Mouse (Mus musculus) frontal cortex, adult 2 months (tissue): Measurements from ENCODE around the gene Armc8. TPM values are rescaled to one million over a fixed set of nuclear protein-coding genes. Genes with fewer than 3 reads are reported as not detected.
A peak's percentile ranks its signal among the peaks of the same experiment; 100 is the strongest.

Source experiments
- DNase-seq, 2 experiments: peaks; one replicate each; pipeline ENCODE4 v3.0.0; 2022; ENCODE audit warnings: low spot score in 1 of 2; ENCODE audit errors: extremely low spot score in 1 of 2
- polyA plus RNA-seq: library from polyadenylated mRNA; depleted of rRNA; stranded (reverse); fragments of >200 nt; gene quantifications from 2 replicates; pipeline ENCODE4 v1.2.3, GENCODE M21; 2012

Armc8 gene
- polyA plus RNA-seq, 1 experiment = 57.1 TPM

DNA sequence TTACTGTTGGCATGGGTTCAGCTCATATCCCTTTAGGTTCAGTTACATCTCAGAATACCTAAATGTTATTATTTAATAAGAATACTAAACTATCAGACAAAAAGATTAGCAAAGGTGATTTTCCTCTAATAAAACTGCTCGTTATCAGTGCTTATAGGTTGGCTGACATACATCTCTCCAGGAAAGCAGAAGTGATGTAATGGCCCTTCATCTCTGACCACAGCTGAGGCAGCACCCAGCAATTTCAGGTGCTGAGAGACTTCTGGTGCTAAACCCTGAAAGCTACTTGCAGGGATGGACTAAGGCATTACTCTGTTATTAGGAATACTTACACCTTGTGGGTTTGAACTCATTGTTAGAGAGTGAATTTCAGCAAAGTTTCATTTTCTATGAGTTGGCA lies 36.8 kb downstream of the Armc8 start:
- DNase-seq = no peak

DNA sequence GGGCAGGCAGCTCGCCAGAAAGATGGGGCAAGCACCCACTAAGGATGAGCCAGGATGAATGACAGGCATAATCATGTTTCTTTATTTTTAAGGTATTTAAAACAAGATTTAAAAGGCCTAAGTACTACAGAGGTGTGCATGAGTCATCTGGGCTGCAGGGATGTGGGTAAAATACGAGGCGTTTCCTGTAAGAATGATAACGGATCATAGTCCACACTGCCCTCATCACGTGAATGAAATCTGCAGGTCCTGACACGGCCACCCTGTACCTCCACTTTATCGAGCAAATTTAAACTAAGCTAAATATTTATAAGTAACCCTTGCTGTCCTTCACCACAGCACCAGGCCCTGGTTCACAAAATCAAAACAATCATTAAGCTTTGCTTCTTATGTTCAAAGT lies 62.8 kb downstream of the Armc8 start:
- no peak for DNase-seq

DNA sequence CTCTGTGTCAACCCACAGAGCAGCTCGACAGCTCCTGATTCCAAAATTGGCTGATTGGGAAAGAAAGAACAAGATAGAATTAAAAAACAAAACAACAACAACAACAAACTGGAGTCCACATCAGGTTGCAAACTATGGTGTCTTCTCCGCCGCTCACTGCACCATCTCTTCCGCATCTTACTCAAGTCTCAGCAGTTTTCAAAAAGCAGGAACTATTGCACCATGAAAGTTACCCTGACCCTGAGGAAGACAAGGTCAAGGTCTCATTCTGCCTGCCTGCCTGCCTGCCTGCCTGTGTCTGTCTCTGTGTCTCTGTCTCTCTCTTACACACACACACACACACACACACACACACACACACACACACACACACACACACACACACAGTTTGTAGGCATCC lies 69.4 kb downstream of the Armc8 start:
- no peak for DNase-seq

DNA sequence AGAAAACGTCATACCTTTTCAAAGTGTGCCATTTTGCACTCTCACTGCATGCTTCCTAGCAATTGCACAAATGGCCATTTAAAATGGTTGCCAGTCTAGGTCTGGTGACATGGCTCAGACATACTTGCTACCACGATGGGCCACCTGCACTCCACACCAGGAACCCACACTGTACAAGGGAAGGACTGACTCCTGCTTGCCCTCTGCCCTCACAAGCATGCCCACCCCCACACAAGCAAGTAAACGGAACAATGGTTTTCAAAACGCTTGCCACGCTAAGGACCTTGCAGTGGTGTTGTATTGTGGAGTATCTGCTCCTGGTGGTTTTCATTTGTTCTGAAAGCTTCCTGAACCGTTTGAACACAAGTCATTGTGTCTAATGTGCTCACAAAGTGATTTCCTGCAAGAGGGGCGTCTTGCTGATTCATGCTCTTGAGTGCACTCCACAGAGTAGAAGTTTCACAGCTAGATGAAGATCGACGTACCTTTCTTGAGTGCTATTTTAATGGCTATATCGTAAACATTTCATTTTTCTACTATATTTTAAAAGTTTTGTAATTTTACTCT lies 76.0 kb downstream of the Armc8 start:
- DNase-seq = no peak

DNA sequence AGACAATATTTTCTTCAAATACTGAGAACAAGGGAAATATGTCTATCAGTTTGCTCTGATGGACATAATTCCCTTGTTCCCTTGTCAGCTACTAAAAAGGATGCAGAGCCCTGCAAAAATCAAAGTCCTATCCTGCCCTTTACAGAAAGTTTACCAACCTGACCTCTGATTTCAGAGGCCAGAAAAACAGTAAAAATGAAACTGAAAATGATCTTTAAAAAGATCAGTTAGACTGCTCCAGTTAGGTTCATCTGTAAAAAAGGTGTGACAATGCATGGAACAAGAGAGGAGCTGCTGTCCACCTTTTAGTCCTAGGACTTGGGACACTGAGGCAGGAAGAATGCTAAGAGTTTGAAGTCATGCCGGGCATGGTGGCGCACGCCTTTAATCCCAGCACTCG lies 77.6 kb downstream of the Armc8 start:
- DNase-seq = no peak

DNA sequence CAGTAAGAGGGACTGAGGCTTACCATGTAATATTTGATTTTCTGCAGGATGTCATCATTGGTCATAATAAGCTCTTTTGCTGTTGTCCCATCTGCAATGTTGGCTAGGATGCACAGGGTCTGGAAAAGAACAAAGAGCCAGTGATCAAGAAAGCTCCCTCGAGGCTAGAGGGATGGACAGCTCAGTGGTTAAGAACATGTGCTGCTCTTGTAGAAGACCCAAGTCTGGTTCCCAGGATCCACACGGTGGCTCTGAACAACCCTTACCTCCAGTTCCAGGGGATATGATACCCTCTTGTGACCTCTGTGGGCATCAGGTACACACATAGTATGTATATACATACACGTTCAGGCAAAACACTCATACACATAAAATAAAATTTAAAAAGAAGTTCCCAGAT lies 80.9 kb downstream of the Armc8 start:
- DNase-seq = no peak

DNA sequence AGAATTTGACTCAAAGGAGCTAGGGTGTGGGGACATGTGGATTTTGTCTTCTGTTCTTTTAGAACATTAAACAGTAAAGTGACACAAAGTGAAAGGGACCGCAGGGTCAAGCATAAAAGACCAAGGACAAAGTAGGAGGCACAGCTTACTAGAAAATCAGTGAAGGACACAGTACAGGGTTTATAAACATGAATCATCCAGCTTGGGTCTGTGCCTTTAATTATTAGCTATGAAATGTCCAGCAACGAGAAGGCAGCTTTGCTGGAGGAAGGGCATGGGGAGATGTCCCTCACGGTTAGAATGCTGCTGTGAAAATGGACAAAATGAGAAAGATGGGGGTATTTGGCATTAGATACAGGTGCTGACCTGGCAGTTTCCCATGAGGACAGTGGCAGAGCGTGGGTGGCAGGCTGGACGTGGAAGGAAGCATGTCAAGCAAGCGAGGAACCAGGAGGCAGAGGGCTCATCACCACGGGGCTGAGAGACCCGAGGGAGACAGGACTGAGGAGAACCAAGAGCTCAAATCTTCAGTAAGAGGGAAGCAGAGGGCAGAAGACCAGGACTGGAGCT lies 81.5 kb downstream of the Armc8 start:
- no peak for DNase-seq

DNA sequence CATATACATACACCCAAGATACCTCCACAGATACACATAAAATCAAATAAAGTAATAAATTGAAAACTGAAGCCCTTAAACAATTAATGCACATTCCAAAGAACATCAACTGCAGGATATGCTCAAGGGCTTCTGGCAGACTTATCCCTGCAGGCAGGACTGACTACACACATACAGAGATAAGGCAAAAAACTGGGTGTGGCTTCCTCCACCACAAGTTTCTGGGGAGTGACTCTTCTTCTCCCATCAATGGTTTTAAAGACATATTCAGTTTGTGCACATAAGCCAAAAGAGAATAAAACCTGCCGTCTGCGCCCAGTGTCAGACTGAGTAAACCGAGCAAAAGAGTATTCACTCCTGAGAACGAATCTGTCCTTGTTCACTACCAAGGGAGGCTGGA lies 83.6 kb downstream of the Armc8 start:
- DNase-seq = no peak

DNA sequence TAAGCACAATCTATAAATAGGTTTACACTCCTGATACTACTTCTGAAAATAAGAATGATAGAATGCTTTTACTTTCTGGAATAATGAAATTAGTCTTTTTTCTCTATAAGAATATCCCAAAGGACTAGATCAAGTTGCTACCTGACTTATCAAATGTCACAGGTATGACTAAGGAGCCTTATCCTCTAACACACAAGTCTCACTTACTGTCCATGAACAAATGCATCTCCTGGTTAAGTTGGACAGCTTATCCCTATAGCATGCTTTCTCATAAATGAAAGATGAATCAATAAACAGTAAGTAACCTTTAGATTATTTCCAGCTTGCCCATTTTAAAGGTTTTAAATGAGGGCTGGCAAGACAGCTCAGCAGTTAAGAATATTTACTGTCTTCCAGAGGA lies 84.1 kb downstream of the Armc8 start:
- DNase-seq = no peak

DNA sequence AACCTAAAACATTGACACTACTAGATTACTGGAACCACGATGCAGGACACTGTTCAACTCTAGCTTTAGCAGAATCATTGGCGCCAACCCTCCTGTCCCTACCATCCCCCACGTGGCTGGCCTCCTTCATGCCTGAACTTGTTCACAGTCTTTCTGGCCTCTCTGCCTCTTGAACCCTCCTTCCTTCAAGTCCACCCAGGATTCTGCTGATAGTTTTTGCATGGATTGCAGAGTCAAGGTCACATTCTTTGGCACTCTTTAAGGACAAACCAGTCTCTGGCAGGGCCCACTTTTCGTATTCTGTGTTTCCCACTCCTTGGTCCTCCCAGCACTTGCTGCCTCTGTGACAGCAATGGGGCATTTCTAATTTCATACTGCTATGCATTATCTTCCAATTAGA lies 85.5 kb downstream of the Armc8 start:
- DNase-seq = no peak

DNA sequence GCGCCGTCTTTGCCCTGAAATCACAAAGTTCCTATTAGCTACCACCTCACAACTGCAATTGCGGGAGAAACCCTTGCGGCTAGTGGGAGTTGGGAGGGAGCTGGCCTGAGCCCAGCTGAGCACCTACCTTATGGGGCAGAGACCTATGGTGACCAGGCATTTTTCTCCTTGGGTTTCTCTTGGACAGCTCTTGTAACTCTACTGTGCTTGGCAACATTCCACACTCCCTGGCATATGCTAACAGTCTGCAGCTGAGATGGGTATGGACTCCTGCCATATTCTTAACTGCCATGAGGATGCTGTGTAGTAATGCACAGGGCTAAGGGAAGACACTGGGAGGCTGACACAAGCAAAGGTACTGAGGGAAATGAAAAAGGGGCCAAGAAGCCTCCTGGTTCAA lies 87.9 kb downstream of the Armc8 start:
- DNase-seq = peak in 1 of 2 experiments; percentile 54

DNA sequence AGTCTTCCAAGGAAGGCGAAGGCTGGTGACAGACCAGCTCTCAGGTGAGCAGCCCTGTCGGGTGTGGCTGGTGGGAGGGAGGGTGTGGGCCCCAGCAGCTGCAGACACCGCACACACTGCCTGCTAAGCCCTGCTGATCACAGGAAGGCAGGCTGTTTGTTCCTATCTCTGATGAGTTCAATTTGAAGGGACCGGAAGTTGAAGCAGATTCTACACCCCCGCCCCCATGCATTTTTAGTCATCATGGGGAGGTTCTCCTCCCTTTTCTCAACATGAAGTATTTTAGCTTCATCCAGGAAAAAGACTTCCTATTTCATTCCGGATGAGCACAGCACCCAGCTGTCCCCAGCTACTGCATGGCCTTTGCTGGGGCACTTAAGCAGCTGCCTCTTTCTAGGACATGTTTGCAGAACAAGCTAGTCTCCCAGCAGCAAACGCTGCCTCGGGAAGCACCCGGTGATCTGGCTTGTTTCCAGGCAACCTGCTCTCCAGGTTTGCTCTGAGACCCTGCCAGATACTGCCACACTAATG lies 89.5 kb downstream of the Armc8 start:
- peak in 1 of 2 experiments; percentile 72 for DNase-seq

DNA sequence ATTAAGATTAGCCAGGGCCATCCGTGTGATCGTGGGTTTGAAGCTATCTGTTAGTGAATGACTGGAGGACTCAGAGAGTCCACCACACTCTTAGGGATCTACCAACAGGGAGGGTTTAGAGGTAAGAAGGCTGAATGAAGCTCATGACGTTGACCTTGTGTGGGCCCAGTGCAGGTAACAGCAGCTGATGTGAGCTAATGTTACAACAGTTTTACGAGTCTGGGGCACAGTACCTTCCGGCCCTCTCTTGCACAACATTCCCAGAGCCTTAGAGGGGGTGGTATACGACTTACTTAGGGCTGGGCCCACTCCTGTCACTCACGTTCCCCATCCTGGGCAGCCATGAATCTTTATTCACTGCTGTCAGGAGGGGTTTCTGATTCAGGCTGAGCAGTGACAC lies 97.4 kb downstream of the Armc8 start:
- no peak for DNase-seq

DNA sequence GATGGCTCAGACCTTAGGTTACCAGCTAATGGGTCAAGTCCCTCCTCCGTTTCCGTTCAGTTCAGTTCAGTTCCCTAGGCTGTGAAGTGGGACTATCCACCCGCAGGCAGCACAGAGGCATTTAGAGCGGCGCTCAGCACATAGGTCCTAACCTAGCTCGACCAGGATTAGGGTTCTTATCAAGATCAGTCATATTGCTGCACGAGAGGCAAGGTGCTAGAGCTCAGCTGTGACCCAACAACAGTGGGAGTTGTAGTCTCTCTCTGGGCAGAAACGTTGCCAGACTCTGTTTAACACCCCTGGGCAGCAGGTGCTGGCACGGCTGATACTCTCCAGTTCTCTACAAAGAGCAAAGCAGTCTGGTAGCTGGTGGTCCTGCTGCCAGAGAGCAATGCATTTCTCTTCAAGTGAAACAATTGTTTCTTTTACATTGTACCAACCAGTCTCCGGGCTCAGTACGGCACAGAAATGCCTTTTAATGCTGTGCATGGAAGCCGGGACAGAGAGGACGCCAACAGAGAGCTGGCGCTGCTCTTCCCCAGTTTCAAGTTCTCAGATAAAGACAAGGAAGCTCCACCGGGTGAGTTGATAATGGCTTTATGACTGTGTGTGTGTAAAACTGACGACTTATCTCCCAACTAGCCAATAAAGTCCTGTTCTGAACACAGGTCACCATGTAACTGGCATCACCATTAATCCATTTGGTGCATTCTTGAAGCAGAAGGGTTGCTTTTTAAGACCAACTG lies 98.2 kb downstream of the Armc8 start:
- DNase-seq = no peak

DNA sequence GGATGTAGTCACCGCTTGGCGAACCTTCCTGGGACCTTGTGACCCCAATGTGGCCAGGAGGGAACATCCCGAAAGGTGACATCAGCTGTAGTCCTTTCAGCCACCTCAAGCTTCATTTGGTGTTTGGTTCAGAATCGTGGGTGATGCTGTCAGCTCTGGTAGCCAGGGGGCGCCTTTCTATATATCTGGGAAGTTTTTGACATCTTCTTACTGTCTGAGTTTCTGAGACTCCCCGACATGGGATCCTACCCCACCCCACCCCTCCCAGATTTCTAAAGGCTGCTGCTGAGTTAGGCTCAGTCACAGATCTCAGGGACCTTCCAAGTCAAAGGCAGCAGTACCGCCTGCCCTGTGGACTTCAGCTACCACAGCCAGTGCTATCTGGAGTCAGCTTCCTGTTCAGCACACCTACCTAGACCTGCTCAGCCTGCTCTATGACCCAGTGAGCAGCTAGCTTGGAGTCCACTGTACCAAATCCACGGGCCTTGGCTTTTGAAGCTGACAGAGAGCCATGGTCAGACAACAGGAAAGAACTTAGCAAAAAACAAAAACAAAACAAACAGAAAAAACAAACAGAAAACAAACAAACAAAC lies 98.9 kb downstream of the Armc8 start:
- DNase-seq = peak in 1 of 2 experiments; percentile 29

DNA sequence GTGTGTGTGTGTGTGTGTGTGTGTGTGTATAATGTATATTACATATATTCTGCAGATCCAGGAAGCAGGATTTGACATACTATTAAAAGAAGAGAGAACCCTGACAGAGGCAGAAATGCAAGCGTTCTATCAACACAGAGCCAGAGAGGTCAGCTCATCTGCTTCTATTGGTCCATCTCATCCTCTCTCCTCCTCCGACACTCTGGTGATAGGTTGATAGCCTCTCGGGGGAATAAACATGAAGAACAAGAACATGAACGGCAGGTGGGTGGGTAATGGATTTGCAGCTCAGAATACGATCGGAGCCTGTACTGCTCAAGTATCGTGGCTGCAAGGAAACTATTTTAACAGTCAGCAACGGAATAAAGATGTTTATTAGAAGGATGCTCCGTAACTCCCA lies 100.1 kb downstream of the Armc8 start:
- no peak for DNase-seq

DNA sequence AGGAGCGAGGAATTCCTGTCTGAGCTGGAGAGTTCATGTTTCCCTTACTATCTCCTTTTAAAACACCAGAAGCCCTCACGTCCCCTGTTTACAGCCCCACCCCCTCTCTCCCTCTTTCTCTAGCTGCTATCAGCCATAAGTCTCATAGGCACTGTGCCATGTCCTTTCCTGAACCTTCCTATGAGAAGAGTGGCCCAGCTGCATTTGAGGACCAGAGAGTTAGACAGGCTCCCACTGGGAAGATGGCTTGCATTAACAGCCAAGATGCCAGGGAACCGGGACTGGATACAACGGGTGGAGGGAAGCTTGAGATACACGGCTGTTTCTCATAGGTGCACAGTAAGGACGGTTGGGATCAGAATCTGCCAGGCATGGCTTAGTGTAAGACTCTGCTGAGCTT lies 103.8 kb downstream of the Armc8 start:
- DNase-seq = no peak

DNA sequence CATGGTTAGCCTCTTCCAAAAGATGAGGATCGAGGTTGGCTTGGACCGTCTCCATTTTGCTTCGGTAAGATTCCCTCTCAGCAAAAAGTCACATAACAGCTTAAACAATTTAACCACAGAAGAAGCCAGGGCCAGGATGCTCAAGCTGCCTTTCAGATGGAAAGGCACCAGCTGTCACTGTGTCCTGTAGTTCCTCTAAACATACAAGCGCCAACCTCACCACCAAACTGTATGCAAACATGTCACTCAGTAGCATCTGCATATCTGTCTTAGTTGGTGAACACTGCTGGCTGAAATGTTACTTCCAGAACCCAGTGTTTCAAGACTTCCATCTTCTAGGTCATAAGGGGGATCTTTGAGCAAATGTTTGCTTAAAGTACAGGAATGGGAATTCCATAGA lies 109.0 kb downstream of the Armc8 start:
- no peak for DNase-seq

DNA sequence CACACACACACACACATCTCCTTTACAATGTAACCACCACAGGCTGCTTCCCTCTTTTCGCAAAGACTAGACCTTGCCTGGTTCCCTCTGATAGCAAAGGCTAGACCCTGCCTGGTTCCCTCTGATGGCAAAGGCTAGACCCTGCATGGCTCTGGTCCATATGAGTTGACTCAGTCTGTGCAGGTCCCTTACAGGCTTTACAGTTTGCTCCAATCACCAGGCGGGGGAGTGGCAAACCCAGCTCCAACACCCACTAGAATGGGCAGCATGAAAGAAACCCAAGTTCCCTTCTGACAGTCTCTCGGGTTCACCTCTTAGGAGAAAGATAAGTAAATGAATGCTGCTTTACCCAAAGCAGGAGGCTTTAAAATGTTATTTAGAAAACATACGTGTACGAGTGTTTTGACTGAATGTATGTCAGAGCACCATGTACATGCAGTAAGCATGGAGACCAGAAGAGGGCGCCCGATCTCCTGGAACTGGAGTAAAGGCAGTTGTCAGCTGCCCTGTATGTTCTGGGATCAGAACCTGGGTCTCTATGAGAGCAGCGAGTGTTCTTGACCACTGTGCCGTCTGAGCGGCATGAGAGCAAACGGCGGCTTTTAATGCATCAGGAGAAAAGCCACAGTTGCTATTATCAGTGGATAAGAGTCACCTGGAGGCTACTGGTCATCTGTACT lies 110.0 kb downstream of the Armc8 start:
- DNase-seq = peak in 1 of 2 experiments; percentile 71

DNA sequence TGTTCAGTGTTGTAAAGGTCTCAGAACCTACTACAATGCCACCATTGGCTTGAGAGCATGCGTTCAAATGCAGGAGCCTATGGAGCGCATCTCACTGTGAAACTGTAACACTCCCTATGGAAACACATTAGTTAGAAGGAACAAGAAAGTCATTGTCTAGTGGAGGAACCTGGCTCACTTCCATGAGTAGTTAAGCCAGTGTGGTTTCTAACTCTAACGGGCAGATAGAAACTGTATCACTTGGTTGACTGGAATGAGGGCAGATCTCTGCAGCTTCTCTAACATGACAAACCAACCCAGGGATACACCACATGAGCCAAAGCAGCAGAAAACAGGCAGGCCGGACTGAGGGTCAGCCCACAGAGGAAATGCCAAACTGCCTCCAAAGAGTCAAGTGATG lies 114.5 kb downstream of the Armc8 start:
- DNase-seq = no peak

DNA sequence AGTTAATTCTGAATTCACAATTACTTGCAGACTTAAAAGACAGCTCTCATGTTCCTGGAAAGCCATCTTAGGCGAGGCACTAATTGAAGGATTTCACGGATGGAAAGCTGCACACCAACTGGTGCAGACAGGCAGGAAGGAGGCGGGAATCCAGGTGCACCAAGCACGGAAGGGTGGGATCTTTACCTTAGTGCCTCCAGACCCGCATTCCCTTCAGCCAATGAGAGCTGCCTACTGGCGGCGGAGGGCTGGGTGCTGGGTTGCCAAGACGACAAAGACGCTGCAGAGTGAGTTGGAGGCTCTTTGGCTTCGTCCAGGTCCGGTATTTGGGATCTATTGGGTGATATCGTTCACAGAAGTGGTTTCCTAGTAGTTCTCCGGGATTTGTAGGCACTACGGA lies 117.5 kb downstream of the Armc8 start, which contains the start of gene Nme9:
Gene Nme9, plus strand, starts transcription at position 315 of the 400 bp plus-strand sequence.
- DNase-seq = no peak
